Comparison of ENCODE assay signal across 22 mouse cellular contexts in genomic region chr7:24368226-24368625, GRCm38 (mm10). TPM values are rescaled to one million over a fixed set of nuclear protein-coding genes. Genes with fewer than 3 reads are reported as not detected.
DNase-seq lines count a peak whose midpoint lies in the region; ATAC-seq and TF ChIP-seq lines count a peak whose summit lies in the region.
"Had no signal": no experiment of that assay in that cellular context is flagged by ENCODE, and none has a peak within 500 bp of the region (broad histone marks: within the 10 kb centered on the region; RNA-seq: fewer than 3 reads in every experiment).

No protein-coding gene starts in this region.

- no peaks in the 10 kb centered on the region for H3K27me3 ChIP-seq in liver, embryonic 14.5 days (ENCODE audit: control insufficient read depth, insufficient read depth, low read length)
- no peaks in the 10 kb centered on the region for H3K27me3 ChIP-seq in liver, embryonic 16.5 days (ENCODE audit: control insufficient read depth, insufficient read depth, low read depth, low read length)

- no peak for TF ChIP-seq CTCF in liver, embryonic 14.5 days (IDR thresholded peaks at IDR 0.05; ENCODE audit: low read depth)

- no peaks in the 10 kb centered on the region for H3K9me3 ChIP-seq in liver, embryonic 14.5 days (ENCODE audit: control insufficient read depth, low read length)
- H3K9me3 ChIP-seq in liver, embryonic 16.5 days (replicated peaks; ENCODE audit: control insufficient read depth, low read length), result no peaks in the 10 kb centered on the region
- H3K9me3 ChIP-seq: embryonic facial prominence, embryonic 10.5 days; forebrain, embryonic 15.5 days; heart, embryonic 12.5 days had no signal

- no peak overlapping the region for H3K4me3 ChIP-seq in liver, embryonic 14.5 days (ENCODE audit: insufficient read depth in 1 of 2, low read depth in 2 of 2, low read length in 2 of 2)
- H3K4me3 ChIP-seq in liver, embryonic 16.5 days (ENCODE audit: low read depth, low read length), result no peak overlapping the region
- H3K4me3 ChIP-seq: embryonic facial prominence, embryonic 10.5 days; forebrain, embryonic 15.5 days; heart, adult 2 months; heart, embryonic 12.5 days; hindbrain, embryonic 10.5 days had no signal

- peak overlapping the region; percentile 16 for H3K4me2 ChIP-seq in liver, embryonic 14.5 days (ENCODE audit: low read depth)
- no peak overlapping the region for H3K4me2 ChIP-seq in liver, embryonic 16.5 days (ENCODE audit: low read depth, low read length)
- H3K4me2 ChIP-seq: forebrain, embryonic 15.5 days; heart, embryonic 12.5 days; hindbrain, embryonic 14.5 days had no signal

- ATAC-seq in liver, embryonic 14.5 days (ENCODE audit: insufficient read depth), result no peak
- ATAC-seq in CD4-positive, CD25-positive, alpha-beta regulatory T cell, adult 4 months, result peak; percentile 12
- no peak for ATAC-seq in liver, embryonic 16.5 days (ENCODE audit: low read depth)
- ATAC-seq: forebrain, embryonic 15.5 days; intestine, embryonic 16.5 days had no signal

- peaks cover 44 to 56% of the 10 kb centered on the region in 2 experiments for H3K4me1 ChIP-seq in liver, embryonic 14.5 days (replicated peaks; ENCODE audit: control insufficient read depth in 2 of 2, insufficient read depth in 2 of 2, low read length in 1 of 2)
- peaks cover 56% of the 10 kb centered on the region for H3K4me1 ChIP-seq in liver, embryonic 16.5 days (ENCODE audit: control insufficient read depth, low read depth, low read length)

- peaks cover 10% of the 10 kb centered on the region for H3K36me3 ChIP-seq in liver, embryonic 14.5 days (replicated peaks; ENCODE audit: control insufficient read depth, insufficient read depth, low read depth)
- H3K36me3 ChIP-seq in liver, embryonic 16.5 days (ENCODE audit: control insufficient read depth, insufficient read depth), result no peaks in the 10 kb centered on the region
- H3K36me3 ChIP-seq: embryonic facial prominence, embryonic 10.5 days; forebrain, embryonic 15.5 days; heart, embryonic 12.5 days; hindbrain, embryonic 10.5 days had no signal

- H3K27ac ChIP-seq in liver, embryonic 14.5 days, result peak overlapping the region; percentile 100
- H3K27ac ChIP-seq in liver, embryonic 16.5 days (ENCODE audit: low read length), result peak overlapping the region; percentile 100
- H3K27ac ChIP-seq: embryonic facial prominence, embryonic 10.5 days; forebrain, embryonic 15.5 days; heart, adult 2 months; hindbrain, embryonic 10.5 days; hindbrain, embryonic 14.5 days had no signal

- H3K9ac ChIP-seq in liver, embryonic 14.5 days (replicated peaks), result no peak overlapping the region
- H3K9ac ChIP-seq in liver, embryonic 16.5 days (ENCODE audit: low read depth, low read length), result no peak overlapping the region
- H3K9ac ChIP-seq: forebrain, embryonic 15.5 days; heart, embryonic 12.5 days; hindbrain, embryonic 14.5 days had no signal

- no peak for DNase-seq in liver, embryonic 14.5 days (ENCODE audit: low read depth in 3 of 3, low spot score in 3 of 3)
- no peak for DNase-seq in liver
- DNase-seq in frontal cortex, adult 2 months (ENCODE audit: extremely low spot score in 1 of 2, low spot score in 1 of 2), result no peak
- DNase-seq in cerebellum, adult 11-12 months, result no peak
- DNase-seq: adrenal gland, postnatal 10 days; B cell, adult 2 months; cerebellum, adult 11 months; cerebellum, adult 9-10 months; cerebellum, postnatal 25 days; gastrocnemius, postnatal 14 days; heart, adult 2 months had no signal

- TF ChIP-seq EP300 in liver, embryonic 14.5 days (IDR thresholded peaks at IDR 0.05; ENCODE audit: low read depth), result no peak

- WGBS in liver, embryonic 14.5 days (ENCODE audit: insufficient replicate concordance), result 51% methylated on average over 4 of the region's 4 CpGs
- WGBS in liver, embryonic 16.5 days (ENCODE audit: insufficient replicate concordance), result 40% methylated on average over 4 of the region's 4 CpGs

RNA-seq across cellular contexts. Expression of gene Kcnn4, which starts 1.8 kb away (rescaled TPM):
- polyA plus RNA-seq in liver, embryonic 14.5 days (2012; rRNA removed), result 112 and 113 TPM in 2 replicates
- polyA plus RNA-seq in liver, embryonic 14.5 days (2014; fragmentation: Nextera tagmentation; extraction: Ambion mirVana), result 90.2 and 112 TPM in 2 replicates
- 100 to 1,000 TPM; 130 to 152 TPM for polyA plus RNA-seq in CD4-positive, CD25-positive, alpha-beta regulatory T cell, adult 4 months (2017; shearing (Covaris generic))
- polyA plus RNA-seq in liver, embryonic 16.5 days (2015; fragmentation: Nextera tagmentation; extraction: Ambion mirVana), result 91.9 and 93.4 TPM in 2 replicates
- polyA plus RNA-seq in frontal cortex, adult 2 months (2012; rRNA removed), result 2.4 and 3.0 TPM in 2 replicates

RNA-seq across cellular contexts. Expression of gene Lypd5, which starts 19.2 kb away (rescaled TPM):
- not detected in 2 replicates for polyA plus RNA-seq in liver, embryonic 14.5 days (2012; rRNA removed)
- not detected in 2 replicates for polyA plus RNA-seq in liver, embryonic 14.5 days (2014; fragmentation: Nextera tagmentation; extraction: Ambion mirVana)
- under 1 TPM in 1 of 2 experiments, not detected in 1; 0.19 TPM for polyA plus RNA-seq in CD4-positive, CD25-positive, alpha-beta regulatory T cell, adult 4 months (2017; shearing (Covaris generic))
- polyA plus RNA-seq in liver, embryonic 16.5 days (2015; fragmentation: Nextera tagmentation; extraction: Ambion mirVana), result not detected in 2 replicates
- 0.04 TPM in 1 of 2 replicates, not detected in the other for polyA plus RNA-seq in frontal cortex, adult 2 months (2012; rRNA removed)
- polyA plus RNA-seq: embryonic facial prominence, embryonic 10.5 days; forebrain, embryonic 11.5 days; forebrain, embryonic 15.5 days; heart, adult 2 months; heart, embryonic 12.5 days; heart, embryonic 16.5 days; hindbrain, embryonic 10.5 days; hindbrain, embryonic 14.5 days; intestine, embryonic 16.5 days had no signal

RNA-seq across cellular contexts. Expression of gene Smg9, which starts 31.2 kb away (rescaled TPM):
- polyA plus RNA-seq in liver, embryonic 14.5 days (2012; rRNA removed), result 20.6 and 22.2 TPM in 2 replicates
- polyA plus RNA-seq in liver, embryonic 14.5 days (2014; fragmentation: Nextera tagmentation; extraction: Ambion mirVana), result 11.2 and 11.8 TPM in 2 replicates
- 10 to 100 TPM; 27.9 to 29.4 TPM for polyA plus RNA-seq in CD4-positive, CD25-positive, alpha-beta regulatory T cell, adult 4 months (2017; shearing (Covaris generic))
- polyA plus RNA-seq in liver, embryonic 16.5 days (2015; fragmentation: Nextera tagmentation; extraction: Ambion mirVana), result 12.8 and 14.3 TPM in 2 replicates
- 78.1 and 90.1 TPM in 2 replicates for polyA plus RNA-seq in frontal cortex, adult 2 months (2012; rRNA removed)

RNA-seq across cellular contexts. Expression of gene Tescl, which starts 34.5 kb away (rescaled TPM):
- 0.11 TPM in 1 of 2 replicates, not detected in the other for polyA plus RNA-seq in liver, embryonic 14.5 days (2012; rRNA removed)
- not detected in 2 replicates for polyA plus RNA-seq in liver, embryonic 14.5 days (2014; fragmentation: Nextera tagmentation; extraction: Ambion mirVana)
- not detected for polyA plus RNA-seq in CD4-positive, CD25-positive, alpha-beta regulatory T cell, adult 4 months (2017; shearing (Covaris generic))
- not detected in 2 replicates for polyA plus RNA-seq in liver, embryonic 16.5 days (2015; fragmentation: Nextera tagmentation; extraction: Ambion mirVana)
- not detected in 2 replicates for polyA plus RNA-seq in frontal cortex, adult 2 months (2012; rRNA removed)
- polyA plus RNA-seq: embryonic facial prominence, embryonic 14.5 days; forebrain, embryonic 15.5 days; heart, embryonic 12.5 days; intestine, embryonic 16.5 days had no signal

RNA-seq across cellular contexts. Expression of gene Zfp94, which starts 51.8 kb away (rescaled TPM):
- polyA plus RNA-seq in liver, embryonic 14.5 days (2012; rRNA removed), result 1.5 and 1.8 TPM in 2 replicates
- 1.4 TPM in 2 replicates for polyA plus RNA-seq in liver, embryonic 14.5 days (2014; fragmentation: Nextera tagmentation; extraction: Ambion mirVana)
- polyA plus RNA-seq in CD4-positive, CD25-positive, alpha-beta regulatory T cell, adult 4 months (2017; shearing (Covaris generic)), result 10 to 100 TPM; 10.6 to 13.8 TPM
- 1.8 and 2.3 TPM in 2 replicates for polyA plus RNA-seq in liver, embryonic 16.5 days (2015; fragmentation: Nextera tagmentation; extraction: Ambion mirVana)
- 20.3 and 21.0 TPM in 2 replicates for polyA plus RNA-seq in frontal cortex, adult 2 months (2012; rRNA removed)

Comparison
In these comparisons a context has a peak if more than half of its experiments do, and no peak if none do; other contexts are left out.
1. RNA of gene Kcnn4, which starts 1.8 kb away (polyA plus RNA-seq): 130 to 152 TPM in CD4-positive, CD25-positive, alpha-beta regulatory T cell, adult 4 months, 90.2 to 113 TPM in liver, embryonic 14.5 days and 91.9 to 93.4 TPM in liver, embryonic 16.5 days; 2.4 to 3.0 TPM in frontal cortex, adult 2 months; every median in the first group is over 10 times any median in the second.